Mouse (Mus musculus) limb, embryonic 15.5 days (tissue): Measurements from ENCODE around the gene Mfap2. TPM values are rescaled to one million over a fixed set of nuclear protein-coding genes. Genes with fewer than 3 reads are reported as not detected.
A peak's percentile ranks its signal among the peaks of the same experiment; 100 is the strongest.

Experiments
- ATAC-seq: fragments of 200-750 bp; cut with Nextera tagmentation; 2 replicates; pipeline ENCODE4 v1.8.0; 2017; ENCODE audit warnings: low read depth, moderate TSS enrichment; ENCODE audit not compliant: insufficient number of reproducible peaks, low FRiP score, low TSS enrichment
- H3K27ac ChIP-seq: fragments of 300-500 bp; sonication (generic); 2 replicates; pipeline ENCODE4 v1.5.1; 2015; ENCODE audit warnings: moderate library complexity, mild to moderate bottlenecking, inconsistent platforms
- H3K27me3 ChIP-seq: fragments of 300-500 bp; sonication (generic); 2 replicates; pipeline ENCODE4 v1.6.1; 2015; ENCODE audit warnings: inconsistent platforms
- H3K36me3 ChIP-seq: fragments of 300-500 bp; sonication (generic); 2 replicates; pipeline ENCODE4 v1.6.1; 2015; ENCODE audit warnings: inconsistent platforms
- H3K4me1 ChIP-seq: fragments of 300-500 bp; sonication (generic); 2 replicates; pipeline ENCODE4 v1.6.1; 2015; ENCODE audit warnings: inconsistent platforms
- H3K4me2 ChIP-seq: fragments of 300-500 bp; sonication (generic); 2 replicates; pipeline ENCODE4 v1.6.1; 2015; ENCODE audit warnings: mild to moderate bottlenecking, inconsistent platforms
- H3K4me3 ChIP-seq: fragments of 300-500 bp; sonication (generic); 2 replicates; pipeline ENCODE4 v1.5.1; 2015; ENCODE audit warnings: mild to moderate bottlenecking, inconsistent platforms
- H3K9ac ChIP-seq: fragments of 300-500 bp; sonication (generic); 2 replicates; pipeline ENCODE4 v1.6.1; 2015; ENCODE audit warnings: inconsistent platforms
- H3K9me3 ChIP-seq: fragments of 300-500 bp; sonication (generic); 2 replicates; pipeline ENCODE4 v1.6.1; 2016; ENCODE audit warnings: inconsistent platforms
- WGBS: fragments of 180-500 bp; shearing (Covaris S2); methylation state at CpG from one replicate; pipeline ENCODE4 v1.1.7; 2015; 5-methylcytosine and 5-hydroxymethylcytosine counted together
- polyA plus RNA-seq: library from polyadenylated mRNA; unstranded; fragments of >200 nt; fragmentation: Nextera tagmentation; extraction: Ambion mirVana; gene quantifications from 2 replicates; pipeline ENCODE4 v1.2.1, GENCODE M21; 2015

Mfap2 gene
- polyA plus RNA-seq, 1 experiment from 2014 or later = 958 TPM

GRCm38 (mm10) chr4:141015356-141015755 is 5.1 kb downstream of the Mfap2 start:
- ATAC-seq = no peak
- Histone ChIP-seq H3K9ac (no peak overlapping the region), H3K4me2 (no peak overlapping the region), H3K36me3 (peaks cover 54% of the 10 kb centered on the region), H3K4me1 (peaks cover 86% of the 10 kb centered on the region), H3K27ac (peak overlapping the region; percentile 65; the same call in 1 of the 2 replicates), H3K4me3 (no peak overlapping the region), H3K27me3 (no peaks in the 10 kb centered on the region), H3K9me3 (no peaks in the 10 kb centered on the region)
- 71% methylated on average over 7 of the region's 7 CpGs for WGBS

GRCm38 (mm10) chr4:141016311-141016710 is 6.1 kb downstream of the Mfap2 start:
- H3K36me3 ChIP-seq = peaks cover 54% of the 10 kb centered on the region
- peak overlapping the region; percentile 65 for H3K27ac ChIP-seq
- no peak overlapping the region for H3K4me2 ChIP-seq
- H3K9ac ChIP-seq = no peak overlapping the region
- WGBS = 72% methylated on average over 9 of the region's 9 CpGs
- no peak for ATAC-seq
- H3K9me3 ChIP-seq = no peaks in the 10 kb centered on the region
- H3K4me1 ChIP-seq = peaks cover 93% of the 10 kb centered on the region
- no peaks in the 10 kb centered on the region for H3K27me3 ChIP-seq
- no peak overlapping the region for H3K4me3 ChIP-seq

GRCm38 (mm10) chr4:141017657-141018436 is 7.6 kb downstream of the Mfap2 start:
- ATAC-seq = no peak
- WGBS = 80% methylated on average over 29 of the region's 29 CpGs
- peak overlapping the region; percentile 65 for H3K27ac ChIP-seq
- peaks cover 89% of the 10 kb centered on the region for H3K4me1 ChIP-seq
- H3K4me2 ChIP-seq = no peak overlapping the region
- H3K27me3 ChIP-seq = no peaks in the 10 kb centered on the region
- H3K36me3 ChIP-seq = peaks cover 51% of the 10 kb centered on the region
- H3K9me3 ChIP-seq = no peaks in the 10 kb centered on the region
- no peak overlapping the region for H3K9ac ChIP-seq
- H3K4me3 ChIP-seq = no peak overlapping the region

GRCm38 (mm10) chr4:141020220-141020619 is 10.0 kb downstream of the Mfap2 start:
- ATAC-seq = no peak
- Histone ChIP-seq H3K27ac (peak overlapping the region; percentile 88), H3K36me3 (peaks cover 32% of the 10 kb centered on the region), H3K27me3 (no peaks in the 10 kb centered on the region), H3K9me3 (no peaks in the 10 kb centered on the region), H3K4me1 (peaks cover 73% of the 10 kb centered on the region), H3K9ac (no peak overlapping the region), H3K4me2 (0 out of 2 replicates have a peak overlapping the region, but pooled peaks have one; percentile 32), H3K4me3 (no peak overlapping the region)
- WGBS = 72% methylated on average over 17 of the region's 17 CpGs

- H3K9me3 ChIP-seq = no peaks in the 10 kb centered on the region
- H3K4me3 ChIP-seq = no peak overlapping the region
- peak overlapping the region; percentile 32 for H3K4me2 ChIP-seq
- H3K27ac ChIP-seq = peak overlapping the region; percentile 88
- H3K36me3 ChIP-seq = peaks cover 32% of the 10 kb centered on the region
- H3K27me3 ChIP-seq = no peaks in the 10 kb centered on the region
- H3K9ac ChIP-seq = no peak overlapping the region
- WGBS = 14% methylated on average over 14 of the region's 14 CpGs
- peaks cover 66% of the 10 kb centered on the region for H3K4me1 ChIP-seq
- ATAC-seq = peak; percentile 67
Observed at GRCm38 (mm10) chr4:141020811-141021613, 10.8 kb downstream of the Mfap2 start.

- ATAC-seq = no peak
- no peak overlapping the region for H3K9ac ChIP-seq
- no peaks in the 10 kb centered on the region for H3K27me3 ChIP-seq
- H3K4me1 ChIP-seq = peaks cover 61% of the 10 kb centered on the region
- H3K4me2 ChIP-seq = no peak overlapping the region
- 50% methylated on average over 11 of the region's 11 CpGs for WGBS
- no peaks in the 10 kb centered on the region for H3K9me3 ChIP-seq
- H3K4me3 ChIP-seq = no peak overlapping the region
- H3K36me3 ChIP-seq = peaks cover 29% of the 10 kb centered on the region
- H3K27ac ChIP-seq = peak overlapping the region; percentile 88
Observed at GRCm38 (mm10) chr4:141021614-141021929, 11.4 kb downstream of the Mfap2 start.

GRCm38 (mm10) chr4:141024052-141024451 is 13.8 kb downstream of the Mfap2 start:
- Histone ChIP-seq H3K36me3 (peaks cover 38% of the 10 kb centered on the region), H3K27ac (peak overlapping the region; percentile 61; the same call in 1 of the 2 replicates), H3K4me1 (peaks cover 39% of the 10 kb centered on the region), H3K27me3 (no peaks in the 10 kb centered on the region), H3K9ac (no peak overlapping the region), H3K4me3 (no peak overlapping the region), H3K9me3 (no peaks in the 10 kb centered on the region), H3K4me2 (no peak overlapping the region)
- no peak for ATAC-seq
- WGBS = 52% methylated on average over 9 of the region's 9 CpGs

GRCm38 (mm10) chr4:141024992-141025391 is 14.8 kb downstream of the Mfap2 start:
- Histone ChIP-seq H3K4me1 (peaks cover 30% of the 10 kb centered on the region), H3K4me2 (no peak overlapping the region), H3K36me3 (peaks cover 43% of the 10 kb centered on the region), H3K9me3 (no peaks in the 10 kb centered on the region), H3K4me3 (no peak overlapping the region), H3K27me3 (no peaks in the 10 kb centered on the region), H3K9ac (no peak overlapping the region), H3K27ac (no peak overlapping the region)
- 81% methylated on average over 26 of the region's 27 CpGs for WGBS
- no peak for ATAC-seq

- 82% methylated on average over 17 of the region's 18 CpGs for WGBS
- ATAC-seq = no peak
- no peak overlapping the region for H3K27ac ChIP-seq
- no peaks in the 10 kb centered on the region for H3K27me3 ChIP-seq
- H3K4me2 ChIP-seq = no peak overlapping the region
- H3K9ac ChIP-seq = no peak overlapping the region
- no peaks in the 10 kb centered on the region for H3K9me3 ChIP-seq
- H3K36me3 ChIP-seq = peaks cover 54% of the 10 kb centered on the region
- H3K4me3 ChIP-seq = no peak overlapping the region
- peaks cover 22% of the 10 kb centered on the region for H3K4me1 ChIP-seq
Observed at GRCm38 (mm10) chr4:141030541-141031206, 20.5 kb downstream of the Mfap2 start.

GRCm38 (mm10) chr4:141031733-141032132 is 21.5 kb downstream of the Mfap2 start:
- H3K27me3 ChIP-seq = no peaks in the 10 kb centered on the region
- H3K36me3 ChIP-seq = peaks cover 57% of the 10 kb centered on the region
- ATAC-seq = no peak
- H3K9me3 ChIP-seq = no peaks in the 10 kb centered on the region
- no peak overlapping the region for H3K4me2 ChIP-seq
- no peak overlapping the region for H3K9ac ChIP-seq
- H3K4me3 ChIP-seq = no peak overlapping the region
- 13% methylated on average over 6 of the region's 6 CpGs for WGBS
- no peak overlapping the region for H3K27ac ChIP-seq
- peaks cover 22% of the 10 kb centered on the region for H3K4me1 ChIP-seq

GRCm38 (mm10) chr4:141033606-141034549 is 23.7 kb downstream of the Mfap2 start:
- Histone ChIP-seq H3K9me3 (no peaks in the 10 kb centered on the region), H3K27ac (peak overlapping the region; percentile 33), H3K4me2 (no peak overlapping the region), H3K9ac (no peak overlapping the region), H3K4me3 (no peak overlapping the region), H3K36me3 (peaks cover 55% of the 10 kb centered on the region), H3K4me1 (peaks cover 22% of the 10 kb centered on the region), H3K27me3 (no peaks in the 10 kb centered on the region)
- ATAC-seq = no peak
- WGBS = 73% methylated on average over 27 of the region's 27 CpGs
